Mouse (Mus musculus) lung, adult 2 months (tissue): Measurements from ENCODE around the gene Ksr2.
"Not testable (repeated sequence)": the region's sequence is repeated elsewhere in the genome, so short reads cannot be mapped to it uniquely, and the experiment has no call there.

Experiments
- CTCF ChIP-seq: fragments of 200-500 bp; IDR thresholded peaks from 2 replicates; pipeline ENCODE4 v1.5.1; 2011; ENCODE audit warnings: mild to moderate bottlenecking, low read length, control low read depth; ENCODE audit not compliant: insufficient read depth
- POLR2A ChIP-seq: fragments of 200-500 bp; IDR thresholded peaks from 2 replicates; pipeline ENCODE4 v1.6.1; 2011; ENCODE audit warnings: low read depth, mild to moderate bottlenecking, control low read depth, low read length, borderline replicate concordance; ENCODE audit errors: extremely low read depth

- not testable (repeated sequence) for TF ChIP-seq CTCF, POLR2A
Observed at GRCm38 (mm10) chr5:117433501-117433900, 19.7 kb downstream of the Ksr2 start.
